Comparison of ENCODE assay signal across 14 mouse cellular contexts in the genomic region with DNA sequence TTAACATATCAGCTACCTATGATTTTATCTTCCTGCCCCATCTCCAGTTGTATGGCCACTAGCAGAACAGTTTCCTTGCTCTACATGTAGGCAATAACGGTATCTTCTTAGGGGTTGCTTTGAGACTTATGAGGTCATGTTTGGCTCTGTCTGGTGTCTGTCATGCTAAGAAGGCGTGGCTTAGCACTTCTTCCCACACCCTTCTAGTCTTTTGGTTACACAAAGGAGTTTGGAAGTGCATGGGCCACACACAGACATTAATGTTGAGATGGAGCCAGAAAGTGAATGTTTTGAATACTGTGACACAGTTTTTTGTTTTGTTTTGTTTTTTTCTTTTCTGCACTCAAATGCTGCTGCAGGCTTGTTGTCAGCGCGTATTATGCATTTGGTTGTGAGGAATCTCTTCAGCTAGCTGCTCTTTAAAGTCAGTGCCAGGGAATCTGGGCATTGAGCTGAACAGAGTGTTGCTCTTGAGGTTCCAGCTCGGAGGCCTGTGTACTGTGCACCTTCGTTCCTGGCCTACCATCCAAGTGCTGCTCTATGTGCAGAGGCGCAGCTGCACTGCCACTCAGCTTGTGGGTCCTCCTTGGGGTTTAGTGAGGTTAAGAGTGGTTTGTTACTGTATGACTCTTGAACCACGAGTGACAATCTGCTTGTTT. TPM values are rescaled to one million over a fixed set of nuclear protein-coding genes. Genes with fewer than 3 reads are reported as not detected.
DNase-seq lines count a peak whose midpoint lies in the region; ATAC-seq and TF ChIP-seq lines count a peak whose summit lies in the region.
"Had no signal": no experiment of that assay in that cellular context is flagged by ENCODE, and none has a peak within 500 bp of the region (broad histone marks: within the 10 kb centered on the region; RNA-seq: fewer than 3 reads in every experiment).

No protein-coding gene starts in this region.

- no peak overlapping the region for H3K4me3 ChIP-seq in heart, embryonic 11.5 days (ENCODE audit: low read depth, low read length)
- no peak overlapping the region for H3K4me3 ChIP-seq in thymus, adult 2 months (ENCODE audit: control insufficient read depth, insufficient read depth, low read length)
- H3K4me3 ChIP-seq in kidney, adult 2 months (ENCODE audit: insufficient read depth, low read depth, low read length): no peak overlapping the region
- H3K4me3 ChIP-seq: embryonic facial prominence, embryonic 15.5 days; stomach, embryonic 15.5 days had no signal

- no peaks in the 10 kb centered on the region for H3K27me3 ChIP-seq in heart, embryonic 11.5 days (ENCODE audit: control insufficient read depth, insufficient read depth, low read length)
- H3K27me3 ChIP-seq in thymus, adult 2 months (ENCODE audit: control insufficient read depth, insufficient read depth, low read length): no peaks in the 10 kb centered on the region
- no peaks in the 10 kb centered on the region for H3K27me3 ChIP-seq in kidney, adult 2 months (replicated peaks; ENCODE audit: control insufficient read depth, insufficient read depth, low read length)
- H3K27me3 ChIP-seq: embryonic facial prominence, embryonic 15.5 days; stomach, embryonic 15.5 days had no signal

- WGBS in heart, embryonic 11.5 days (ENCODE audit: insufficient replicate concordance): 73% methylated on average over 8 of the region's 8 CpGs
- WGBS in thymus, adult 2 months: 47% methylated on average over 8 of the region's 8 CpGs
- 85% methylated on average over 8 of the region's 8 CpGs for WGBS in kidney, adult 2 months

- H3K9me3 ChIP-seq in heart, embryonic 11.5 days (replicated peaks; ENCODE audit: control insufficient read depth, low read length): no peaks in the 10 kb centered on the region
- H3K9me3 ChIP-seq: embryonic facial prominence, embryonic 15.5 days; stomach, embryonic 15.5 days had no signal

- no peak overlapping the region for H3K9ac ChIP-seq in heart, embryonic 11.5 days (ENCODE audit: low read depth, low read length)
- H3K9ac ChIP-seq: embryonic facial prominence, embryonic 15.5 days; stomach, embryonic 15.5 days had no signal

- no peak for TF ChIP-seq POLR2A in thymus, adult 2 months (IDR thresholded peaks at IDR 0.05; ENCODE audit: control insufficient read depth, extremely low read depth, insufficient read depth, low read length, poor library complexity)
- TF ChIP-seq POLR2A in kidney, adult 2 months (IDR thresholded peaks at IDR 0.05; ENCODE audit: low read depth, low read length): no peak

- no peak for TF ChIP-seq CTCF in thymus, adult 2 months (IDR thresholded peaks at IDR 0.05; ENCODE audit: borderline replicate concordance, control insufficient read depth, extremely low read depth, insufficient read depth, low read length, poor library complexity)
- TF ChIP-seq CTCF in kidney, adult 2 months (conservative IDR thresholded peaks at IDR 0.05; ENCODE audit: insufficient read depth, insufficient read length, low read depth, low read length): no peak

- H3K4me2 ChIP-seq in heart, embryonic 11.5 days: no peak overlapping the region
- H3K4me2 ChIP-seq: embryonic facial prominence, embryonic 15.5 days; stomach, embryonic 15.5 days had no signal

- no peak for ATAC-seq in heart, embryonic 11.5 days (replicated peaks; ENCODE audit: insufficient number of reproducible peaks, low FRiP score, low TSS enrichment)
- ATAC-seq: forebrain, embryonic 16.5 days had no signal

- no peak overlapping the region for H3K27ac ChIP-seq in heart, embryonic 11.5 days (ENCODE audit: low read depth, low read length)
- H3K27ac ChIP-seq in thymus, adult 2 months (ENCODE audit: control insufficient read depth, insufficient read depth, low read length): no peak overlapping the region
- H3K27ac ChIP-seq in kidney, adult 2 months (ENCODE audit: insufficient read depth, low read depth, low read length): no peak overlapping the region
- H3K27ac ChIP-seq: embryonic facial prominence, embryonic 15.5 days had no signal

- no peaks in the 10 kb centered on the region; the same call in 1 of the 2 replicates for H3K4me1 ChIP-seq in heart, embryonic 11.5 days (ENCODE audit: control insufficient read depth, insufficient read depth, low read length)
- peaks cover 10% of the 10 kb centered on the region for H3K4me1 ChIP-seq in thymus, adult 2 months (replicated peaks; ENCODE audit: control insufficient read depth, insufficient read depth, low read length)
- H3K4me1 ChIP-seq in kidney, adult 2 months (ENCODE audit: control insufficient read depth, insufficient read depth, low read length): no peaks in the 10 kb centered on the region

- DNase-seq in heart, adult 11 months: peak; percentile 95
- peak; percentile 39 for DNase-seq in thymus, postnatal 0 days (ENCODE audit: low spot score)
- no peak for DNase-seq in thymus, adult 2 months
- DNase-seq in induced T-regulatory cell, adult 2 months (ENCODE audit: low read depth): peak; percentile 63
- DNase-seq in frontal cortex, adult 2 months (ENCODE audit: extremely low spot score in 1 of 2, low spot score in 1 of 2): no peak
- no peak for DNase-seq in kidney, adult 2 months
- no peak for DNase-seq in right cerebral cortex, adult 2 months (ENCODE audit: low spot score in 2 of 2)
- DNase-seq: adrenal gland, adult 2 months; kidney, adult 11 months; retina, postnatal 1 day had no signal

- H3K36me3 ChIP-seq in heart, embryonic 11.5 days (ENCODE audit: control insufficient read depth, insufficient read depth, low read length): no peaks in the 10 kb centered on the region
- no peaks in the 10 kb centered on the region for H3K36me3 ChIP-seq in thymus, adult 2 months (ENCODE audit: control insufficient read depth, insufficient read depth, low read length)
- no peaks in the 10 kb centered on the region for H3K36me3 ChIP-seq in kidney, adult 2 months (ENCODE audit: control insufficient read depth, insufficient read depth, low read length)
- H3K36me3 ChIP-seq: embryonic facial prominence, embryonic 15.5 days; stomach, embryonic 15.5 days had no signal

RNA-seq across cellular contexts. Expression of gene Elmo1, which starts 31.1 kb away (rescaled TPM):
- polyA plus RNA-seq in heart, embryonic 11.5 days (2014; fragmentation: Nextera tagmentation; extraction: Ambion mirVana): 9.4 and 10.7 TPM in 2 replicates
- 30.1 and 32.3 TPM in 2 replicates for polyA plus RNA-seq in thymus, postnatal 0 days (2015; fragmentation: Nextera tagmentation; extraction: Ambion mirVana)
- polyA plus RNA-seq in thymus, adult 2 months (2012; rRNA removed): 50.2 and 52.5 TPM in 2 replicates
- 60.3 and 60.6 TPM in 2 replicates for polyA plus RNA-seq in frontal cortex, adult 2 months (2012; rRNA removed)
- 3.4 and 4.5 TPM in 2 replicates for polyA plus RNA-seq in kidney, adult 2 months (2012; rRNA removed)

Comparison
In these comparisons a context has a peak if more than half of its experiments do, and no peak if none do; other contexts are left out.
1. DNase-seq: peak in heart, adult 11 months (single experiment), thymus, postnatal 0 days (single experiment) and induced T-regulatory cell, adult 2 months (single experiment); none in thymus, adult 2 months (single experiment), frontal cortex, adult 2 months (0 of 2), kidney, adult 2 months (single experiment) and right cerebral cortex, adult 2 months (0 of 2).